9 mouse cellular contexts compared by ENCODE assay signal in the genomic region with DNA sequence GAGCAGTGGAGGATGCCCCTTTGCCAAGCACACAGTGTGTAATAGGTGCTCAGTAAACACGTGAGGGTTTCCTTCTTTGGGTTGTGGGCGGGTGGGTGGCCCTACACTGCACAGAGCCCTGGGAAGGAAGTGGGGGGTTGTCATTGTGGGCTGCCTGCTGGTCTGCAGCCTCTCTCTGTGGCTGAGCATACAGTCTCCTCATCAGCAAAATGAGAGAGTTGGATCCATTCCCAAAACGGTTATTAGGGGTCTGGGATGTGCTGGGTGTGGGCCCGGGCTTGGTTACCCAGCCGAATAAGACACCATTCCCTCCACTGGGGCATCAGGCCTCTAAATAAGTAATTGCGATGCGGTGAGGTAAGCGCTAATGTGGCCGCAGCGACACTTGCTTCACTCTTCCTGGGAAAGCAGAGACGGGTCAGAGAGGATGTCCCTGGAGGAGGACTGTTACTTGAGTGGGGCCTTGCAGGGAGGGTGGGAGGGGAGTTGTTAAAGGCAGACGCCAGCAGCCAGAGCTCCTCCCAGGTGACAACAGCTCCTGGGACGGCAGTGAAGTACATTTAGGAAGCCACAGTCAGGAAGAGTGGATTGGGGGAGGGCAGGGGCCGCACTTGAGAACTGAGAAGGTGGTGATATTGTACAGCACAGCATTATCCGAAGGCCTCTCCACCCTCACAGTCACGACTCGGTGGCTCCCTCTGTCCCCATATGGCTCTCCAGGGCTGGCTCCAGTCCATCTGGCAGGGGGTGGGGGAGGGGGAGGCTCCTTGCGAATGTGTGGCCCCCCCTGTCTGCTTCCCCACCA. TPM values are rescaled to one million over a fixed set of nuclear protein-coding genes. Genes with fewer than 3 reads are reported as not detected.
A peak's percentile ranks its signal among the peaks of the same experiment; 100 is the strongest.
DNase-seq lines count a peak whose midpoint lies in the region; ATAC-seq and TF ChIP-seq lines count a peak whose summit lies in the region.
"Had no signal": no experiment of that assay in that cellular context is flagged by ENCODE, and none has a peak within 500 bp of the region (broad histone marks: within the 10 kb centered on the region; RNA-seq: fewer than 3 reads in every experiment).

No protein-coding gene starts in this region.

- peak overlapping the region; percentile 51 for H3K4me2 ChIP-seq in heart, embryonic 11.5 days
- peak overlapping the region; percentile 31; the same call in 1 of the 2 replicates for H3K4me2 ChIP-seq in forebrain, embryonic 11.5 days (ENCODE audit: low read depth, low read length, severe bottlenecking)
- H3K4me2 ChIP-seq in neural tube, embryonic 15.5 days: peak overlapping the region; percentile 31

- peaks cover 78% of the 10 kb centered on the region for H3K4me1 ChIP-seq in heart, embryonic 11.5 days (ENCODE audit: control insufficient read depth, insufficient read depth, low read length)
- H3K4me1 ChIP-seq in forebrain, embryonic 11.5 days (replicated peaks; ENCODE audit: control insufficient read depth, insufficient read depth, low read length): peaks cover 91% of the 10 kb centered on the region
- H3K4me1 ChIP-seq in neural tube, embryonic 15.5 days: peaks cover 92% of the 10 kb centered on the region

- H3K27me3 ChIP-seq in heart, embryonic 11.5 days (ENCODE audit: control insufficient read depth, insufficient read depth, low read length): peaks cover 57% of the 10 kb centered on the region
- H3K27me3 ChIP-seq in forebrain, embryonic 11.5 days (ENCODE audit: control insufficient read depth, insufficient read depth, low read length): no peaks in the 10 kb centered on the region
- 0 out of 2 replicates have a peak, but pooled peaks cover 3% of the 10 kb centered on the region for H3K27me3 ChIP-seq in neural tube, embryonic 15.5 days (replicated peaks)

- no peak for TF ChIP-seq CTCF in left cerebral cortex, adult 2 months (IDR thresholded peaks at IDR 0.05)

- WGBS in heart, embryonic 11.5 days (ENCODE audit: insufficient replicate concordance): 10% methylated on average over 18 of the region's 18 CpGs
- 26% methylated on average over 18 of the region's 18 CpGs for WGBS in forebrain, embryonic 11.5 days
- WGBS in neural tube, embryonic 15.5 days: 10% methylated on average over 18 of the region's 18 CpGs

- ATAC-seq in heart, embryonic 11.5 days (replicated peaks; ENCODE audit: insufficient number of reproducible peaks, low FRiP score, low TSS enrichment): peak; percentile 73
- peak; percentile 47 for ATAC-seq in forebrain, embryonic 11.5 days (replicated peaks; ENCODE audit: low FRiP score)
- peak; percentile 74 for ATAC-seq in inflammation-experienced regulatory T-cells, adult 6 months
- peak; percentile 18 for ATAC-seq in neural tube, embryonic 15.5 days (ENCODE audit: low FRiP score)

- no peak for DNase-seq in heart, postnatal 25 days (ENCODE audit: low spot score)
- peak; percentile 74 for DNase-seq in forebrain, embryonic 11.5 days (ENCODE audit: low spot score)
- DNase-seq in left cerebral cortex, postnatal 36 days (ENCODE audit: low spot score in 2 of 2): no peak
- DNase-seq in adrenal gland, postnatal 36 days: no peak
- no peak for DNase-seq in left cerebral cortex, adult 2 months (ENCODE audit: extremely low spot score in 1 of 2, low spot score in 2 of 2)

- H3K27ac ChIP-seq in heart, embryonic 11.5 days (ENCODE audit: low read depth, low read length): peak overlapping the region; percentile 32
- H3K27ac ChIP-seq in forebrain, embryonic 11.5 days (ENCODE audit: low read depth, low read length): peak overlapping the region; percentile 53; the same call in 1 of the 2 replicates
- no peak overlapping the region for H3K27ac ChIP-seq in neural tube, embryonic 15.5 days (replicated peaks)
- no peak overlapping the region for H3K27ac ChIP-seq in left cerebral cortex, adult 2 months

- intact Hi-C loops in heart, postnatal 25 days (cut with DNase I): no loop called here
- intact Hi-C loops in left cerebral cortex, postnatal 36 days (cut with DNase I): no loop called here
- intact Hi-C loops in left cerebral cortex, adult 2 months (cut with DNase I): no loop called here

- 0 out of 2 replicates have a peak overlapping the region, but pooled peaks have one; percentile 24 for H3K9ac ChIP-seq in heart, embryonic 11.5 days (ENCODE audit: low read depth, low read length)
- 0 out of 2 replicates have a peak overlapping the region, but pooled peaks have one; percentile 5 for H3K9ac ChIP-seq in forebrain, embryonic 11.5 days (ENCODE audit: low read length)
- H3K9ac ChIP-seq in neural tube, embryonic 15.5 days (replicated peaks): no peak overlapping the region; the same call in 1 of the 2 replicates

- no peaks in the 10 kb centered on the region for H3K9me3 ChIP-seq in heart, embryonic 11.5 days (replicated peaks; ENCODE audit: control insufficient read depth, low read length)
- H3K9me3 ChIP-seq in forebrain, embryonic 11.5 days (ENCODE audit: control insufficient read depth, low read length): no peaks in the 10 kb centered on the region
- no peaks in the 10 kb centered on the region for H3K9me3 ChIP-seq in neural tube, embryonic 15.5 days (replicated peaks)

- H3K4me3 ChIP-seq in heart, embryonic 11.5 days (ENCODE audit: low read depth, low read length): no peak overlapping the region
- H3K4me3 ChIP-seq in forebrain, embryonic 11.5 days (ENCODE audit: low read depth, low read length): no peak overlapping the region
- no peak overlapping the region for H3K4me3 ChIP-seq in neural tube, embryonic 15.5 days (replicated peaks)
- H3K4me3 ChIP-seq in left cerebral cortex, adult 2 months: no peak overlapping the region
- H3K4me3 ChIP-seq: erythroblast, embryonic 14.5 days had no signal

- no peaks in the 10 kb centered on the region for H3K36me3 ChIP-seq in heart, embryonic 11.5 days (ENCODE audit: control insufficient read depth, insufficient read depth, low read length)
- peaks cover 3% of the 10 kb centered on the region; the same call in 1 of the 2 replicates for H3K36me3 ChIP-seq in forebrain, embryonic 11.5 days (ENCODE audit: control insufficient read depth, insufficient read depth, low read length)
- H3K36me3 ChIP-seq in neural tube, embryonic 15.5 days: no peaks in the 10 kb centered on the region

RNA-seq across cellular contexts. Expression of gene Tle3, which starts 8.3 kb away (rescaled TPM):
- polyA plus RNA-seq in heart, embryonic 11.5 days (2014; fragmentation: Nextera tagmentation; extraction: Ambion mirVana): 9.3 and 11.4 TPM in 2 replicates
- 10 to 100 TPM; 15.5 to 17.4 TPM for total RNA-seq in heart, postnatal 25 days (2021)
- polyA plus RNA-seq in forebrain, embryonic 11.5 days (2014; fragmentation: Nextera tagmentation; extraction: Ambion mirVana): 57.8 and 58.2 TPM in 2 replicates
- 10 to 100 TPM; 24.8 to 36.7 (median 29.8) TPM for polyA plus RNA-seq in inflammation-experienced regulatory T-cells, adult 6 months (2017; shearing (Covaris generic))
- 20.5 and 24.2 TPM in 2 replicates for polyA plus RNA-seq in neural tube, embryonic 15.5 days (2015; fragmentation: Nextera tagmentation; extraction: Ambion mirVana)
- total RNA-seq in left cerebral cortex, postnatal 36 days (2021): 10 to 100 TPM; 57.6 to 67.1 TPM
- 100 to 1,000 TPM; 121 to 144 TPM for total RNA-seq in adrenal gland, postnatal 36 days (2021)
- total RNA-seq in left cerebral cortex, adult 2 months (2021): 10 to 100 TPM; 69.2 to 71.5 TPM

Comparison
In these comparisons a context has a peak if more than half of its experiments do, and no peak if none do; other contexts are left out.
1. ATAC-seq: peak in every context shown above with its lines; median percentile 74 in inflammation-experienced regulatory T-cells, adult 6 months; 73 in heart, embryonic 11.5 days; 47 in forebrain, embryonic 11.5 days; 18 in neural tube, embryonic 15.5 days.
2. H3K27ac ChIP-seq: peak in heart, embryonic 11.5 days (single experiment) and forebrain, embryonic 11.5 days (single experiment); none in neural tube, embryonic 15.5 days (single experiment) and left cerebral cortex, adult 2 months (single experiment).
3. Peak in every context shown above with its lines, with median percentiles within 50 percentile points of each other: H3K4me2 ChIP-seq.